Mouse (Mus musculus) G1E (cell line): ENCODE results near the gene Aig1.

Experiments
- CTCF ChIP-seq: IDR thresholded peaks from 2 replicates; pipeline ENCODE4 v1.5.1; 2012; ENCODE audit warnings: low read depth, low read length, inconsistent platforms, mixed read lengths
- GATA1 ChIP-seq: IDR thresholded peaks from 2 replicates; pipeline ENCODE4 v1.6.1; 2012; ENCODE audit warnings: borderline replicate concordance, low read length, inconsistent platforms, mixed read lengths
- GATA2 ChIP-seq: IDR thresholded peaks from 2 replicates; pipeline ENCODE4 v1.6.1; 2012; ENCODE audit warnings: low read depth, low read length, inconsistent platforms, borderline replicate concordance
- POLR2AphosphoS5 ChIP-seq: IDR thresholded peaks from 2 replicates; pipeline ENCODE4 v1.6.1; 2012; ENCODE audit warnings: low read depth, low read length, inconsistent platforms; ENCODE audit not compliant: insufficient replicate concordance
- TAL1 ChIP-seq: conservative IDR thresholded peaks from 2 replicates; pipeline ENCODE4 v1.6.1; 2012; ENCODE audit warnings: low read depth, low read length, inconsistent platforms, mixed read lengths

DNA sequence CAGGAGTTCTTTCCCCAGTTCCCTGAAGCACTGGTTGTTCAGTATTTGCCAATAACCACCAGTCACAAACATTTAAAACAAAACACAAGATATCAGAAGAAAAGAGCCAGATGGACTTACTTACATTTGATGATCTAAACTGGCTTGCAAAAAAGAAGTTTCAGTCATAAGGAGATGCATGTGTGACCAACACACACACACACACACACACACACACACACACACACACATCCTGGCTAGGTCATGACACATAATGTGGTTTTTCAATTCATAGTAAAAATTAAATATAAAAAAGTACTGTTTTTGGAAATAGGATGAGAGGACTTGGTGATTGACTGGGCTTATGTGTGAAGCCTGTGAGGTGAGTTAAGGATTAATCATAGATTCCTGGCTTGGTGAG lies 205.3 kb downstream of the Aig1 start:
- TF ChIP-seq CTCF, result no peak
- TF ChIP-seq TAL1, result no peak
- TF ChIP-seq GATA2, result no peak
- TF ChIP-seq GATA1, result no peak
- TF ChIP-seq POLR2AphosphoS5, result no peak
